Mouse (Mus musculus): ENCODE data around the gene Tbx3. TPM values are rescaled to one million over a fixed set of nuclear protein-coding genes. Genes with fewer than 3 reads are reported as not detected.

Tbx3 gene
- 11.5 and 17.1 TPM in 2 replicates for polyA plus RNA-seq (2012; rRNA removed)

GRCm38 (mm10) chr5:119670566-119671108, at the start of gene Tbx3:
Tbx3 (plus strand) TSS chr5:119670669.

Other genes with a start within 250 kb of the Tbx3 start
- gene Tbx5, start 162.0 kb downstream of the Tbx3 start, polyA plus RNA-seq (2012; rRNA removed) = 0.06 and 0.32 TPM in 2 replicates

Measured in stomach, adult 2 months (tissue).